Mouse (Mus musculus) cerebellum, postnatal 4 days (tissue): ENCODE results near the gene Dus1l.
"Not testable (repeated sequence)": the region's sequence is repeated elsewhere in the genome, so short reads cannot be mapped to it uniquely, and the experiment has no call there.

Experiments used
- DNase-seq, 2 experiments: peaks; one replicate each; pipeline ENCODE4 v3.0.0; 2022; ENCODE audit warnings: low spot score in 2 of 2, mixed read lengths in 1 of 2

The Dus1l gene

DNA sequence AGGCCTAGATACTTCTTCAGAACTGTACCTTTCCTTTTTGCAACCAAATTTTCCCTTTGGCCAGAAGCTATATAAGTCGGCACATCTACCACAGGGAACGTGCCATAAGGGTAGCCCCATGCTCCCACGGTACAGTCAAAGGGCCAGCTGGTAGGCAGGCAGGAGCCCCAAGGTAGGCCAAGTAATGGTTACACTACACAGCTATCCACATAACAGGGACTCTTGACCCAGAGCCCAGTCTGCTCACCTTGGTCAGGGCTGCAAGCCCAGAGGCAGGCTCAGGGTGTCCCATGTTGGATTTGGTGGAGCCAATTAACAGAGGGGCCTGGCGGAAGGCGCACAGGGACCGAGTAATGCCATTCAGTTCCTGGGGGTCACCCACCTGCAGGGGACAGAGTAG lies 23.4 kb upstream of the Dus1l start:
- no peak for DNase-seq

DNA sequence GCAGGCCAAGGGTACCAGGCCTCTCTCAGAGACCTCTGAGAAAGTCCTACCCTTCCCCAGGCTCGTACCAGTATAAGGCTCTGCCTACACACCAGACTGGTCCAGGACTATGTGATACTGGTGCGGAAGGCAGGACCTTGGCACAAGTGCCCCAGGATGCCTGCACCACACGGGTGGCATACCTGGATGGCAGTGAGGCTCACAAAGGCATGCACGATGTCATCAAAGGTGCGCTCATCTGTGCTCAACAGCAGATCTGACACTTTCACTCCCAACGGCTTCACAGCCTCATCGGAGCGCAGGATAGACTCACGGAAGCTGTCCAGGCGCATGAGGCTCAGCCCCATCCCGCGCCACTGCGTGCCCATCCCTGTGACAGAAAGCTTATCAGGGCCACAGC lies 22.0 kb upstream of the Dus1l start:
- DNase-seq: peak in 1 of 2 experiments; percentile 19

DNA sequence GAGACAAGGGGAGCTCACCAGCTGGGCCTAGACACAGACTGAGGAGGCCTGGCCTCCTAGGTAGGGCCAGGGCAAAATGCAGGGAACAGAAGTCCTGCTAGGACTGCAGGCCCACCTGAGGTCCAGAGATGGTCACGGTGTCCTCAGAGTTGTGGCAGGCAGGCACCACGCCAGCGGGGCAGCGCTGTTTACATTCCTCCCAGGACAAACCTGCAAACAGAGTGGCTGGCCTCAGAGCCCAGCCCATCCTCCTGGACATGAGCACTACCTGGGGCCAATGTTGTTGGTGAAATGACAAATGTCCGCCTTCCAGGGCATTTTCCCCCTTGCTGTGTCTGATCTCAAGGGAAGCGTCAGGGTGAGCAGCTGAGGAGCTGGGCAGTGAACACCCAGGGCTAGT lies 21.2 kb upstream of the Dus1l start:
- DNase-seq: no peak

DNA sequence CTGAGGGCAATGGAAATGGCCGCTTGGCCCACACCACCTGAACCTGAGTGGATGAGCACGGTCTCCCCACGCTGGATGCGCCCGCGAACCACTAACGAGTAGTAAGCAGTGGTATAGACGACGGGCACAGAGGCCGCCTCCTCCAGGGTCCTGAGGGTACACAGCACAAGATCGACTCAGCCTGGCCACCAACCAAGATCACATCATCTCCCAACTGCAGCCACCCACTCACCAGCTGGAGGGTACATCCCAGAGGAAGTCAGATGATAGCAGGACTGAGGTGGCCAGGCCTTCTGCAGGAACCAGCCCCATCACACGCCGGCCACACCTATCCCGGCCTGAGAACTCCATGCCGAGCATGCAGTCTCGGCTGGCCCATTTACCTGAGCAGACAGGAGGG lies 15.9 kb upstream of the Dus1l start:
- DNase-seq: no peak

DNA sequence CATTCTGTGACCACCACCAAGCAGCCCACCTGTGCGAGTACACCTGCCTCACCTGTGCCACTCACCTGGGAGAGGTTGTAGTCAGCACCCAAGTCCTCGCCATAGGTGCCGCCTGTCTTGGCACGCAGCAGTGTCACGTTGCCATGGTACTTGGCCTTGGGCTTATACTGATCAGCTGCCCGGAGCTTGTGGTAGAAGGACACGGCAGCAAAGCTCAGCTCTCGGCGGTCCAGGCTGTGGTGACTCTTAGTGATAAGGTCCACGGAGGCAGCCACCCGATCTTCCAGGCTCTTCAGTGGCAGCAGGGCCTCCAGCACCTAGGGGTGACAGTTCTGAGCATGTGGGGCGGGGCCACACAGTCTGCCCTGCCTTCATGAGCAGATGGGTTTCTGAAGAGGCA lies 11.8 kb upstream of the Dus1l start:
- no peak for DNase-seq

DNA sequence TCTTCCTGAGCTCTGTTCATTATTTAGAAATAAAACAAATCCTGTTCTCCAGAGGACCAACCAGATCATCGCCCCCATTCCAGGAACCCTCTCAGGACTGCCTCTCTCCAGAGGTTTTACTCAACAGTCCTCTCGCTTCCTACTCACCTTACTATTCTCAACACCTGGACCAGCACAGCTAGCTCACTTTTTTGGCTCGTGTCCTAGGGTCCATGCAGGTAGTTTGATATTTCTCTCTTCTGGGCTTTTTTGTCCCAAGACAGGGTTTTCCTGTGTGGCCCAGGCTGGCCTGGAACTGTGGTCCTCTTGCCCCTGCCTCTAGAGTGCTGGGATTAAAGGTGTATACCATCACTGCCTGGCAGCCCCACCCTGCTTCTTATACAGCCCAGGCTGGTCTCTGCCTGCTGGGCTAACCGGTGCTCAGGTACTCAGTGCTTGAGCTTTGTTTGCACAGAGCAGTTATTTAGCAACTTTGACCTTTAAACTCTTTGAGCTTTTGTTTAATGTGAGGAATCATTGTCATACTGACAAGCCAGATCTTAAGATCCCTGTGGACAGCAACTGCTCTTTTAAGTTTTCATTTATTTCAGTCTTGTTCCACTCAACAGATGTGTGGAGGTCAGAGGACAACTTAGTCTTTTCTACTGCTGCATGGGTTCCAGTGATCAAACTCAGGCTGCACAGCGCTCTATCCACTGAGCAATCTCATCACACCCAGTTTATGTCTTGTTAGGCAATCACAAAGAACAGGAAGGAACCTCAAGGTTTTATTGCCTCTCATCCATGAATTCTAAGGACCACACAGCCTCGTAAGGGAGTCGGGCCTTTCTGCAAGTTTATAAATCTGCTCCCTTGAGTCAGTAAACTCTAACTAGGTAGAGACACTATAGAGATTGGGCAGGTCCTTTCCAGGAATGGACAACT lies 9.4 kb upstream of the Dus1l start:
- no peak for DNase-seq

DNA sequence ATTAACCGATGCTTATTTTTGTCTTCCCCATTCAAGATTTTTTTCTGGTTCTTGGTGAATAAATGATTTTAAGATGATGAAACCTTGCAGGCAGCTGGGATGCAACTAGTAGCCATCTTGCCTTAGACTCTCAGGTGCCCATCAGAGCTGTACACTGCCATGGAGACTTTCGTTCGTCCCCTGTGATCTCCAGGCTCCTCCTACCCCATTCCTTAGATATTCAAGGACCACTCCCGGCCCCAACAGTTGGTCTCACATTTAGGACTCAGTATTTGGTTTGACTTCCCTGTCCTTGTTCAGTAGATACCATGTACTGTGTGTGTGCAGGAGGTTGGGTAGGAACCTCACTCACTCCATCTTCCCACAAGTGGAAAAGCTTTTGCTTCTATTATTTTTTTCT lies 8.6 kb upstream of the Dus1l start:
- no peak for DNase-seq

DNA sequence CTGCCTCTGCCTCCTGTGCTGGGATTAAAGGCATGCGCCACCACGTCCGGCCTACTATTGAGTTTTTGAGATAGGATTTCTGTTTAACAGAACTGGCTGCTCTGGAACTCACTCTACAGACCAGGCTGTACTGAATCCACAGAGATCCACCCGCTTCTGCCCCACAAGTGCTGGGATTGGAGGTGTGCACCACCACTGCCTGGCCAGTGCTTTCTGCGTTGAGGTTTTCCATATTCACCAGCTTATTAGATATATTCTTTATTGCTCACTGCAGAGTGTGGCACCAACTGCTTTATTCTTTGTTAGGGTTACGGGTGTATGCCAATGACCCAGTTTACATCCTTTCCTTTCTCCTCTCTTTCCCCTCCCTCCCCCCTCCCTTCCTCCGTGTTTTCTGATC lies 8.1 kb upstream of the Dus1l start:
- no peak for DNase-seq

DNA sequence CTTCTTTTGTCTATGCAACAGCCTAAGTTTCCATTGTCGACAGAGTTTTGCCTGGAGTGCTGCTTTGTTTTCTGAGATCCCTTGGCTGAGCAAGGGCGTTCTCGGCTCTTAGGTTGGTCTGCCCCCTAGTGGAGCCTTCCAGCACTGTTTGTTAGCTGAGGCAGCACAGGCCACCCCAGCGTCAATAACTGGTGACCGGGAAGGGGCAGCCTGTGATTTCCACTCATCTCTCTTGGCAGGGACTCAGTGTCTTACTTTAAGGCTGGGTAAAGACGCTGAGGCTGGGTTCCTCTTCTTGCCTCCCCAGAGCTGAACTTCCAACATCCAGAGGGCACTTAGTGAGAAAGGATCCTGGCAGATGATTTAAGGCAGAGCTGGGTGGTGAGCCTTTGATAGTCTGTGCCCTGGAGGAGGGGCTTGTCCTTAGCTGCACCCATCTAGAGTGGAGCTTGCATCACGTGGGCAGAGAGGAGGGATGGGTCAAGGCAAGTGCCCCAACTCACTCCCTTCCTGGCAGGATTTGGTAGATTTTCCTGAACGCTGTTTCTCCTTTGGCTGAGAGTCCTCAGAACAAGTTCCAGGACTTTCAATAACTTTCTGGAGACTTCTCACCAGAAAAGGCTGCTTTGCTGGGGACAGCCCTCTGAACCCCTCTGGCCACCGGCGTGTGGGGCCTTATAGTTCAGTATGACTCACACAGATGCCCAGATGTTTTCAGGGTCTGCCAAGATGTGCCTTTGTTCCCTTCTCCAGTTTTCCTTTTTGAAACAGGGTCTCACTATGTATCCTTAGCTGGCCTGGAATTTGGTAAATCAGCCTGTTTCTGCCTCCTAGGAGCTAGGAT lies 4.1 kb upstream of the Dus1l start:
- peak; percentile 82 to 88 for DNase-seq

DNA sequence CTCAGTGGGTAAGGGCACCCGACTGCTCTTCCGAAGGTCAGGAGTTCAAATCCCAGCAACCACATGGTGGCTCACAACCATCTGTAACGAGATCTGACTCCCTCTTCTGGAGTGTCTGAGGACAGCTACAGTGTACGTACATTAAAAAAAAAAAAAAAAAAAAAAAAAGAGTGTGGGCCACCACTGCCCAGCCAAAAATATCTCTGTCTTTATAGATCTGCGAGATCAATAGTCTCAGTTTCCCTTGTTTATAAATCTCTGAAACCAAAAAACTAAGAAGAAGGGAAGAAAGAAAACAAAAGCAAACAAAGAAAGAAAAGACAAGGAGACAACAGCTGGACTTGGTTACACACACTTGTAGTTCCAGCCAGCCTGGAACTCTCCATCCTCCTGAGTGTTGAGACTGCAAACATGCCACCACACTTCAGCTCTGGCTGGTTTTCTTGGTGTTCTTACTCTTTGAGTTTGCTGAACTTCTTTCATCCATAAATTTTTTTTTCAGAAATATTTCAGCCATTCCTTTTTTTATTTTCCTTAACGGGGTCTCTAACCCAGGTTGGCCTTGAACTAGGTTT lies 3.2 kb upstream of the Dus1l start:
- DNase-seq: no peak

DNA sequence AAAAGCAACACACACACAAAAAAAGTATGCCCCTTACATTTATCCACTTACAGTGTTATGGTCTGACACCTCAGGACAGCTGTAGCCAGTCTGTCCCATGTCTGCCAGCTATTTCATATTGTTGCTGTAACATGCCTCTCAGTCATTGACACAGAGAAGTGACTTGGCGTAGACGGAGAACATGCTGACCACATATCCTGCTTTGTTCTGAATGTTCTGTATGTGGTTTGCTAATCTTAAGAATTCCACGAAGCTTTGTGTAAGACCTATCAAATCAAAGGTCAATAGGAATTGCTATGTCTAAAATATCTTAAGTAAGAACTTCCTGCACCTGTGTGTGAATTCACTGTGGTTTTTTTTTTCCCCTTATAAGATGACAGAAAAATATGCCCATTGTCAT lies 2.0 kb upstream of the Dus1l start:
- DNase-seq: no peak

DNA sequence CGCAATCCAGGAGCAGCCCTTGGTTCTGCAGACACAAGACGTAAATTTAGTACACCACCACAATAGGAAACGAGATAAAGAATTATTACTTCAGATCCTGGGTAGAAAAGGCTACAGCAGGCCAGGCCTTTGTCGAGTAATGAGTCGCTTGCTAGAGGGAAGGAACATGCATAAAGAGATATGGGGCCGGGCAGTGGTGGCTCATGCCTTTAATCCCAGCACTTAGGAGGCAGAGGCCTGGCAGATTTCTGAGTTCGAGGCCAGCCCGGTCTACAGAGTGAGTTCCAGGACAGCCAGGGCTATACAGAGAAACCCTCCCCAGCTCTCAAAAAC lies 377 bp upstream of the Dus1l start:
- DNase-seq: no peak

DNA sequence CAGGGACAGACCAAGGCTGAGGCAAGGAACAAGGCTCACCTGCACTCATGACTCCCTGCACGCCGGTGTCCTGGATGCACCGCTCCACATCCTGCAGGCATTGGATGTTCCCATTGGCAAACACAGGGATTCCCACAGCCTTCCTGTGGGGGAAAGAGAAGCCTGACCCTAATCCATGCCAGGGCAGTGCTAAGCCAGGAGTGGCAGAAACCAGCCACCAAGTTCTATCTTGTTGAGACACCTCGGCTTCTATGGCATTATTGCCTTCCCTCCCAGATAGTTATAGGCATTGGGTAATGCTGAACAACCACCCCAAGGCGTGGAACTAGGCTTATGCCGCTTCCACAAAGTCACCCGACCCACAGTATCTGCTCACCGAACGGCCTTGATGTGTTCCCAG lies 3.6 kb downstream of the Dus1l start:
- DNase-seq: no peak

DNA sequence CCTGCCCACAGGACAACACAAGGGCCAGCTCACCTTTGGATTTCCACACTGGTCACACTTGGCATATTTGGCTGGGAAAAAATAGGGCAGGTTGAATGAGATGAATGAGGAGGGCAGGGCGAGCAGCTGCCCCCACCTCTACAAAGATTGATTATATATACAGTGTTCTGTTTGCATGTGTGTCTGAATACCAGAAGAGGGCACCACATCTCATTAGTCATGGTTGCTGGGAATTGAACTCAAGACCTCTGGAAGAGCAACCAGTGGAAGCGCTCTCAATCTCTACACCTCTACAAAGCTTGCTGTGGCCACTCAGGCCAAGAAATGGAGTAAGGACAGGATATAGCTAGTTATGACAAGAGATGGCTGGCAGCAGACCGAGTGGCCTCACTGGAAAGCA lies 6.4 kb downstream of the Dus1l start:
- DNase-seq: no peak

DNA sequence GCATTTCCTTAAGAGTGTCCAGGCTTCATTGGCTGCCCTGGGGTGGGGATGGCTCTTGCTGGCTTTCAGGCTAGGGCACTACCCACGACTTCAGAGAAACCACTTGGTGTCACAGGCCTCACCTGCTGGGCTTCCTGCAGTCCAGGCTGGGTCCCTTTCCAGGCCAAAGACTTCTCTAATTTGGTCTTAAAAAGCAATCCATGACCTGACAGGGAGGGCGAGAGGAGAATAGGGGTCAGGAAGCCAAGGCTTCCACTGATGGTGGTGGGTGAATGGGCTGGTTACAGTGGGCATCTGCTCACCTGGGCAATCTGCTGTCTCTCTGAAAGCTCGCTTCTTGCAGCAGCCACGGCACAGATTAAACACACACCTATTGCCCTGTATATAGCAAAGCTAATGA lies 6.8 kb downstream of the Dus1l start:
- DNase-seq: no peak

DNA sequence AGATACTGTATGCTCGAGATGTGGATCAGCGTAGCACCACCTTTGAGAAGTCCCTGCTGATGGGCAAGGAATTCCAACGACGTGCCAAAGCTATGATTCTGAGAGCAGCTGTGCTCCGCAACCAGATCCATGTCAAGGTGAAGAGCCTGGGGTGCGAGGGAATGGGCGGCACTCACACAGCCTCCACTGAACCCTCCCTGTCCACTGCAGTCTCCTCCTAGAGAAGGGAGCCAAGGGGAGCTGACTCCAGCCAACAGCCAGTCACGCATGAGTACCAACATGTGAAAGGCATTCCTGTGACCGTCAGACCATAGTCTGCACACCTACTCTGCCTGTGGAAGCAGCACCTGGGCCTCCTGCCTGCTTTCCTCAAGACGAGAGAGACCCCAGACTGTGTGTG lies 7.7 kb downstream of the Dus1l start:
- not testable (repeated sequence) for DNase-seq

DNA sequence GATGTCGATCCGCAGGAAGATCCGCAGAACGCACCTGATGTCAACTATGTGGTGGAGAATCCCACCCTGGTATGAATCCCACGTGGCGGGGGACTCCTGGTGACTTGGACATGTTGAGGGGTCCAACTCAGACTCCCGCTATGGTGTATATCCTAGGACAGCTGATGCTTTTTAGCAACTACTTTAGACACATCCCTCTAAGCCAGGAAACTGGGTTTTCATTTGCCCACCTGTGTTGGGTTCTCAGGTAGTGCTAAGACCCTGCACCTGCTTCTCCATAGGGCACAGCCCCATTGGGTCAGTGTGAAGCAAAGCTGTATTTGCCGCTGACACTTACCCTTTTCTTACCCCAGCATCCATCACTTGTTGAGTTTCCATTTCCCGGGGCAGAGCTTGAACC lies 11.1 kb downstream of the Dus1l start:
- DNase-seq: no peak

DNA sequence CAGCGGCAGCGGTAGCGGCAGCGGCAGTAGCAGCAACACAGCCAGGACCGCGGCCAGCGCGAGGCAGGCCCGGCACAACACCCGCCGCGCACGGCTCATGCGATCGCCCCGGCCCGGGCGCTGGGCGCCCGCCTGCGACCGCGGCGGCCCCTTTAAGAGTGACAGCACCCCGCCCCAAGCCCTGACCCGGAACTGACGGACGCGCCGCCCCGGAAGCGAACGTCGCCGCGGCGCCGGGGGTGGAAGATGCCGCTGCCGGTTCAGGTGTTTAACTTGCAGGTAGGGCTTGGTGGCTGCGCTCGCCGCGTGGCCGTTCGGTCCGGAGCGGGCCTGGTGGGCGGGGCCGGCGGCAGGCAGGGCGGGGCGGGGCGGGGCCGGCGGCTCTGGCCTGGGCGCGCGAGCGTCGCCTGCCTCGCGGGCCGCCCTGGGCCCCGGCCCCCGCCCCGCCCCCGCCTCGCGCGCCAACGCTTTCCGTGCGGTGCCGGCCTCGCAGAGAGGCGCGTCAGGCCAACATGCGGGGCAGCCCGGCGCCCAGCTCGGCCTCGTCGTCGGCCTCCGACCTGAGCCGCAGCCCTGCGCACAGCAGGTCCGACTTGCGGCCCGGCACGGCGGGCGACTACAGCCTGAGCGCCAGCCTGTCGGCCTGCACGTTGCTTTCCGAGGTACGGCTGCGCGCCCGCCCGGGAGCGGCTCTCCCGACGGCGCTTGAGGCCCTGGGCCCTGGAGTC lies 12.0 kb downstream of the Dus1l start, which contains the start of the genes Rfng and Gps1:
Gene Rfng (minus strand): TSS at position 144 of the 728 bp plus-strand sequence.
Gene Gps1 (plus strand): TSS at position 209 of the 728 bp plus-strand sequence.
- peak; percentile 66 to 81 for DNase-seq

DNA sequence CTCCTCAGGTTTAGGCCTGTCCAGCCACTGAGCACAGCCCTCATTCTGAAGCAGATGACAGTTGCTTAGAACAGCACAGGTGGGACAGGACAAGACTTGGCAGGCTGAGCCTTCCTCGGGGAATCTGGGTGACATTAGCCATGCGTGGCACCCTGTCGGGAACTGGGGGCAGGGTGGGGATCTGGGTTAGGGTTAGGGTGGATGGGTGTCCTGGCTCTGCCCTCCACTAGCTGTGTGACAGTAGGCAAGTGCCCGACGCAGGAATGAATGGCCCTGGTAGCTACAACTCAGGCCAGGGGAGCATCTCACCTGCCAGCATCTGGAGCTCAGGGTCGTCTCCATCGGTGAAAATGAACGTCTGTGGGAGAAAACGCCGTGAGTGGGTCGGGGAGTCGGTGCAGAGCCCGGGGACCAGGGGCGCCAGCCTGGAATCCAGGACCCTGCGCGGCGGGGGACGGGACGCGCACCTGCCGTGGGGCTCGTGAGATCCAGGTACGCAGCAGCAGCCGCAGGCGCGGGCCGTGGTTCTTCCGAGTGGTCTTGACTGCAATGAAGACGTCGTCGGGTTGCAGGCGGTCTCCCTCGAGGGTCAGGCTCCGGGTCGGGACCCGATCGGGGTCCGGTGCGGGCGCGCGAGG lies 12.7 kb downstream of the Dus1l start:
- no peak for DNase-seq

DNA sequence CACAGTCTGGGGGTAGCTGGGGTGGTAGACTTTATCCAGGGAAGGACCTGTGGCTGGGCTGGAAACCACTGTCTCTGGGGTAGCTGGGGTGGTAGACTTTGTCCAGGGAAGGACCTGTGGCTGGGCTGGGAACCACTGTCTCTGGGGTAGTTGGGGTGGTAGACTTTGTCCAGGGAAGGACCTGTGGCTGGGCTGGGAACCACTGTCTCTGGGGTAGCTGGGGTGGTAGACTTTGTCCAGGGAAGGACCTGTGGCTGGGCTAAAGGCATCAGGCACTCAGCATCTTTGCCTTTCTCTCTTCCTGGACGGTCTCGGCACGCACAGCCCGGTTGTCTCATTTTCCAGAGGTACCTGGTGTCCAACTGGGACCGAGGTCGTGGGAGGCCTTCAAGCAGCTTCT lies 14.8 kb downstream of the Dus1l start:
- DNase-seq: not testable (repeated sequence)

DNA sequence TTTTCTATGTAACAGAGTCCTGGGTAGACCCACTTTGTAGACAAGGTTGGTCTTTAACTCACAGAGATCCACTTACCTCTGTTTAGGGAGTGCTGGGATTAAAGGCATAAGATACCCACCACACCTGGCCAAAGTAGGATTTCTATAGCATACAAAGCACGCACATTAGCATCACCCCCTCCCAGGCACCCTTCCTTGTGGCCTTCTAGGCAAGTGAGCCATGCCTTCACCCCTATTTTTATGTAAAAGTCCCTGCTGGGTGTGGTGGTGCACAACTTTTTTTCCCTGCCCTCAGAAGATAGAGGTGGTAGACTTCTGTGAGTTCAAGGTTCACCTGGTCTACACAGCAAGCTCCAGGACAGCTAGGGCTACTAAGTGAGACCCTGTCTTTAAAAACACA lies 16.3 kb downstream of the Dus1l start:
- DNase-seq: no peak
